Mouse (Mus musculus) CH12F3 (cell line): ENCODE results near the gene Tmem50b.
"Not testable (repeated sequence)": the region's sequence is repeated elsewhere in the genome, so short reads cannot be mapped to it uniquely, and the experiment has no call there.

Experiments used
- in situ Hi-C: fragments of 300-500 bp; cut with MboI; formaldehyde crosslinking; loops from 2 replicates; pipeline ENCODE4 v1.14.3; 2020; ENCODE audit warnings: low sequenced_read_pairs

The Tmem50b gene

DNA sequence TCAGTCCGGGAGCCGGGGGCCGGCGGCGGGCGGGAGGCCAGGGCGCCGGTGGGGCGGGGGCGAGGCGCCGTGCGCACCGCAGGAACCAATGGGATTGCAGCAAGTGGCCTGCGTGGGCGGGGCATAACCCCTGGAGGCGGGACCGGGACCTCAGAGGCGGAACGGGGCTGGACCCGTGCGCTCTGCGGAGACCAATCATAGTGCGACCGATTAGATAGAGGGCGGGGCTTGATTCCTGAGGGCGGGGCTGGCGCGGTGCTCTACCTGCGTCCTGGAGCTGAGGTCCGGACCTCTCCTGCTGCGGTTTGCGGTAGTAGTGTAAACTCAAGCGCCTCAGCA is at the start of gene Tmem50b:
Tmem50b (minus strand) TSS at position 129 of the 339 bp plus-strand sequence.
- in situ Hi-C loops, result loop anchor here (25.0 kb wide), 1 partner anchor 235 kb away; the partner anchor contains the start of gene Ifnar2

GRCm38 (mm10) chr16:91646681-91647419 is 49.2 kb upstream of the Tmem50b start, which contains the start of gene Gart:
Gene Gart, minus strand, starts transcription at chr16:91646952.
- in situ Hi-C loops, result no loop called here

DNA sequence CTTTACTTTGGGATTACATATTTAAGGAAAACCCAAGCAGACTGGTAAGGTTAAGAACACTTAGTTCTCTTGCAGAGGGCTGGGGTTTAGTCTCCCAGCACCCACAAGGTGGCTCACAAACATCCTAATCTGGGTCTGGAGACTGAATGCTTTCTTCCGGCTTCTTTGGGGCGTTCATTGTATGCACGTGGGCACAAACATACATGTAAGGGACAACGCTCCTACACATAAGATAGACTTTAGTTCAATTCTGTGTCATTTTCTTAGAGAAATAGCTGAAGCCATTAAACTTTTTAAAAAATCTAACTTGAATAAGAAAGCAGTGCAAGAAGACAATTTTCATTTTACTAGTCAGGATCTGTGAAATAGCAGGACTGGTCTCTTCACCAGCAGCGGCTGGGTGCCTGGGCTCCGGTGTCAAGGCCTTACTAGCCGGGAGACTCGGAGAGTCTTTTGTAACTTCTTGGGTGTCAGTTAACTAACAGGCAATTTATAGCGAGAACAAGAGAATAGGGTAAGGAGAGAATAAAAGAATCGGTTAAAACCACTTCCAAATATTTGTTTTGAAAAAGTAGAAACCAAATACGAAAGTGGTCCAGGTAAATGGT is 48.5 kb upstream of the Tmem50b start:
- in situ Hi-C loops, result no loop called here

GRCm38 (mm10) chr16:91645420-91645819 is 47.8 kb upstream of the Tmem50b start:
- in situ Hi-C loops, result not testable (repeated sequence)

- in situ Hi-C loops, result no loop called here
These were observed 47.3 kb upstream of the Tmem50b start for GRCm38 (mm10) chr16:91644901-91645300.

GRCm38 (mm10) chr16:91640171-91640570 is 42.6 kb upstream of the Tmem50b start:
- in situ Hi-C loops, result no loop called here

DNA sequence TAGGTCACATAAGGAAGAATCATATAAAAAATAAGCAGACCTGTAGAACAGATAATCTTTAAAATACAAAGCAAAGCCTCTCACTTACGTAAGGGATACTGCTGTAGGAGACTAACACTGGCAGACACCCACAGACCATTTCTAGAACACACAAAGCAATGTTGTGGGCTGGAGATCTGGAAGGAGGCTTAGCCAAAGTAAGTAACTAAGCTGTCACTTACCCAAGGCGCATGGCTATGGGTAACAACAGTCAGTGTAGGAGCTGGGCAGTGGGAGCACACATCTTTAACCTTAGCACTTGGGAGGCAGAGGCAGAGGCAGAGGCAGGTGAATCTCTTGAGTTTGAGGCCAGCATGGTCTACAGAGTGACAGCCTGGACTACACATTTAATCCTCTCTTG is 42.0 kb upstream of the Tmem50b start:
- in situ Hi-C loops, result no loop called here

DNA sequence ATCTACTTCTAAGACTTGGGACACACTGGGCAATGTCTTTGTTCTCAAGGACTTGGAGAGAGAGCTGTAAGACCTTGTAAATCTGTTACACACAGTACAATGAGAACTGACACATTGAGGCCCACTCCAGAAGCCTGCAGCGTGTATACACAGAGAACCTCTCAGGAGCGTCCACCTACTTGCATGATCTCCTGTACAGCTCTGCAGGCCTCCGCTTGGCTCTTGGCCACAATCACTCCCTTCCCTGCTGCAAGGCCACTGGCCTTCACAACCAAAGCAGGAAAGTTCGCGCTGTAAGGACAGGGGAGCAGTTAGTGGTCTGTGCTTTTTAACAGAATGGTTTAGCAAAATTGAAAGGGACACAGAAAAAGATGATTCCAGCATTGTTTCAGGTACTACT is 41.6 kb upstream of the Tmem50b start:
- in situ Hi-C loops, result no loop called here

- in situ Hi-C loops, result no loop called here
These were observed 36.0 kb upstream of the Tmem50b start for GRCm38 (mm10) chr16:91633641-91634040.

GRCm38 (mm10) chr16:91632940-91633339 is 35.3 kb upstream of the Tmem50b start:
- in situ Hi-C loops, result no loop called here

DNA sequence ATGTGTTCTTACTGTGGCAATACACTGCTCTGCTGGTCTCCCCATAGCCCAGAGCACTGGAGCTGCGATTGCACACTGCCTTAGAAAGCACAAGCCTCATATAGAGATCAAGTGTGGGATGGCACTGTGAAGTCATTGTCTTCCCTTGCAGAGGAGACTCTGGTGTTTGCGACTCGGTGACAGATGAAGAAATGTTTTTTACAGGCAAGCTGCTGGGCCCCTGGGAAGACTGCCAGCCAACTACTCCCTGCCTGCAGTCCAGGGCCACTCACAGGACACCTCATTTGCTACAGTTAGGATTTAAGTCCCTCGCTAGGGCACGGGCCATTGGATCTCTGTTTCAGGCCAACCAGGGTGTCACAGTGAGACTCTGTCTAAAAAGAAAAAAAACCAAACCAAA is 34.8 kb upstream of the Tmem50b start:
- in situ Hi-C loops, result no loop called here

DNA sequence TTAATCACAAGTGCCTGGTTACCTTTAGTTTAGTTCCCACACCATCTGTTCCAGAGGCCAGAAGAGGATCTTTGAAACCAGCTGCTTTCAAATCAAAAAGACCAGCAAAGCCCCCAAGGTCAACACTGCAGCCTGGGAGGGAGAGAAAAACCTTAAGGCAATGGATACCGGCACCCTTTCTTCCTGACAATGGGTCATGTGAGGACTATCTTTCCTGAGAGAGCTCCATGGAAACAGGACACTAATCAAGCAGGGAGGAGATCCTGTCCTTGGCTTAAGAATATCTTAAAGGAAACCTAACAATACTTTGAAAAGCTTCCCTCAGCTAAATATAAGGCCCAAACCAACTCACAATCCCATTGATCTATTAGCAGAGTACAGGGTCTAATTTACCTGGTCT is 33.0 kb upstream of the Tmem50b start:
- in situ Hi-C loops, result no loop called here

DNA sequence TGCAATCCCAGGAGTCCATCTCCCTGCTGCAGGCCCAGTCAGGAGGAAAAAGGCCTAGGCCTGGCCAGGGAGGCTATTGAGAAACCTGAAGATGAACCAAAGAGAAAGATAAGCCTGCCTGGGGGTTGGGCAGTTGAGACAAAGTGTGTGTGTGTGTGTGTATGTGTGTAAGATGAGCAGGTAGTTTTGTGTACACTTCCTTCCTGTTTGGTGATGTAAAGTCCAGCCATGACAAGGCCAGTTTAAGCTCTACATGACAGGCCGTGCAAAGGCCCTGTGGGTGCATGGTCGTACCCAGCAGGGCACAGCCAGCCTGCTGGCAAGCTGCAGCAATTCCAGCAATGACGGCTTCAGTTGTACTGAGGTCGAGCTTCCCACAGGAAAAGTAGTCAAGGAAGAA is 32.1 kb upstream of the Tmem50b start:
- in situ Hi-C loops, result no loop called here

DNA sequence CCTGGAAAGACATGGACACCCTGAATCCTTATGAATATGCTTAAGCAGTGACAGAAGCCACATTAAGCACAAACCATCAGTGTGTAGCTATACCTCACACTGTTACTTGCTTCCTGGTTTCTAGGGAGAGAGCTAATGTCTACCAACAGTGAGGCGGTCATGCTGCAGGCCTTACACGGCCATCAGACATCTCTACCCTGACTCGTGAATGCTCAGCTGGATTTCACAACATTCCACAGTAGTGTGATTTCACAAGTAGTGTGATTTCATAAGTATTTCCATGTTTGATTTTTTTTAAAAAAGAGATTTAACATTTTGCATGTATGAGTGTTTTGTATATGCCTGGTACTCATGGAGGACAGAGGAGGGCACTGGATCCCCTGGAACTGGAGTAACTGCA is 31.1 kb upstream of the Tmem50b start:
- in situ Hi-C loops, result no loop called here

DNA sequence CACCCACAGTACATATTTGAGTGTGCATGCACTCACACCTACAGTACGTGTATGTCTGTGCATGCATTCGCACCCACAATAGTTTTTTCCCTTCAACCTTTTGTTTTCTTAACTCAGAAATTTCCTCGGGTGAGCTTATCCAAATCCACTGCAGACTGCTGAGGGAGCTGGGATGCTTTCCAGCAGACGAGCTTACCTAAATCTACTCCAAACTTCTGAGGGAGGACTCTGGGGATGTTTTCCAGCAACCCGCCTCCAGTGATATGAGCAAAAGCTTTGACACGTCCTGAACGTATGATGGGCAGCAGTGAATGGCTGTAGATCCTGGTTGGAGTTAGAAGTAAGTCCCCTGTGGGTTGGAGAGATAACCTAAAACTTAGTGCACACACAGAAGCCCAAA is 30.2 kb upstream of the Tmem50b start:
- in situ Hi-C loops, result no loop called here

DNA sequence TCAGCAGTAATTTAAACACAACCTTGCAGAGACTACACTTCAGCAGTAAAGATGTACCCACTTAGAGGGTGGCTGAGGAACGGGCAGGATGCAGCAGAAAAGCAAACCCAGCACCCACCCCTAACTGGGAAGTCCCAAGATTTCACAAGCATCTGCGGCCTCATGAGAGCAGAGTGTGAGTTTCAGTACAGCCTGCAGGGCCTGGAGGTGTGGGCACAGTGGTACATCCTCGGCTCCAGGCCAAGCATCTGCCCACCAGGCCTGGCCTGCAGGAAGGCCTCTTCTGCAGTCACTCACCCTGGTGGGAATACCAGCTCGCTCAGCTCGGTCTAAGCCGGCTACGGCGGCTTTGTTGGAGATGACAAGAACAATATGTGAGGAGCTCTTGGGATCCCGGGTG is 25.5 kb upstream of the Tmem50b start:
- in situ Hi-C loops, result no loop called here

DNA sequence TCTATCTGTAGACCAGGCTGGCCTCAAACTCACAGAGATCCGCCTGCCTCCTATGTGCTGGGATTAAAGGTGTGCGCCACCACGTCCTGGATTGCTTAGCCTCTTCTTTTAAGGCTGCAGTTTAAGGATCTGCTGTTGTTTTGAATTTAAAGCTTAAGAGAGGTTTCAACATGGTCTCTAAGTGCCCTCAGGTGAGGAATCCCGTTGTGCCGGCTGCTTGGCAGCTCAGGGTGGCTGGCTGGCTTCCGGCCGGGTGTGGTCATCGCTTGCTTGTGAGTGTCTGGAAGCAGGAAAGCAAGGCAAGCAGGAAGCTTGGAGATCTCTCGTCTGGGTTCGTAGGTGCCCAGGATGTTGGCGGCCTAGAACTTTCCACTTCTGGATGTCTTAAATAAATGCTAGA is 23.4 kb upstream of the Tmem50b start:
- in situ Hi-C loops, result no loop called here

- in situ Hi-C loops, result no loop called here
These were observed 22.6 kb upstream of the Tmem50b start for GRCm38 (mm10) chr16:91620185-91620584.

DNA sequence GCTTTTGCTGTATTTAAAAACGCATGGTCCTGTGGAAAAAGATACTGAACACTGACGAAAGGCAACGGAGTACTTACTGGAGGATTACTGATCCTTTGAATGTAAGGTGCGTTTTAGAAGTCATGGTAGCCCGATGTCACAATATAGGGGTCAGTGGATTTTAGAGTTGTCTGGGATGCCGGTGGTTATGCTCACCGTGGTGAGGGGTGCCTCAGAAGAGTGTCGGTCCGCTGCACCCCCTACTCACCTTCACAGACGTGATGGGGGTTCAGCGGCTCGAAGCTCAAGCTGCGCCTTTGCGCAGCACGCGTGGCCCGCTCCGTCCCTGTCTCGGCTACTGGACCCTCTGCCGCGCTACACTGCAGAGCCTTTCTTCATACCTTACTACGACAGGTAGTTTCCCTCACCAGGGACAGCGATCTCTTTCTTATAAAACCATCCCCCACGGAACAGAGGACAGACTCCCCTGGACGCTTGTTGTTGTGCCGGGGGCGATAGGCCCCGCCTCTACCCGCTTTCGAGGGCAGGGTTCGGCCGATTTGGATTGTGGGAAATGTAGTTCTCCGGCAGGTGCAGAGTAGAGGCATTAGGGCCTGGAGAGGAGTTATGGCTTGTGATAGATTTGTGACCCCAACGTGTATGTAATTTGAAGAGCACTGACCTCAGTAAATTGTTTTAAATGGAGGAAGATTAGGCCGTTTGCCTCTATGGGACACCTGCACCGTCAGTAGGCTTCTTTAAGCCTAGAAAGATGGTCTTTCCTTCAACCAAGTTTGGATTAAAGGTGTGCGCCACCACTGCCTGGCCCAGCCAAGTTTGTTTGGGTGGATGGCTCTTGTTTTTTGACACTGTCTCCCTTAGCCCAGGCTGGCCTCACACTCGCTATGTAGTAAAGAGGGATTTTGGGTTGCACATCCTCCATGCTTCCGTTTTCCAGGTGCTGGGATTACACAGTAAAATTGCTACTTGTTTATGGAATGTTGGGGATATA is 21.2 kb upstream of the Tmem50b start, which contains the start of gene Dnajc28:
Dnajc28 (minus strand) TSS at position 516 of the 991 bp plus-strand sequence.
- in situ Hi-C loops, result no loop called here

GRCm38 (mm10) chr16:91614552-91614951 is 17.0 kb upstream of the Tmem50b start:
- in situ Hi-C loops, result no loop called here

DNA sequence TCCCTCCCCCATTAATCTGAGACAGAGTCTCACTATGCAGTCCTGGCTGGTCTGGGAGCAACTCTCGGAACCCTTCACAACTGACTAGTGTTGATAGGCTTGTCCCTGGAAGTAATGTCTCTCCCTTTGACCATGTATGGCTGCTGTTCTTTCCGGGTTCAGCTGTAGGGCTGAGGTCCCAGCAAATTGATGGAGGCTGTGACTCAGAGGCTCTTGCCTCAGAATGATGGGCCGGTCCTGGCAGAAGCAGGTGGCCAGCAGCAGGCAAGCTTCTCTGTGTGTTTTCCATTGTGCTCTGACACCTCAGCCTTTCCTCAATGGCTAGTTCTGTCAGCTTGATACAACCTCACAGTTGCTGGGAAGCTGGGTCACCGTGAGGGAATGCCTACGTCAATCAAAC is 14.9 kb upstream of the Tmem50b start:
- in situ Hi-C loops, result no loop called here
